Mouse (Mus musculus): Measurements from ENCODE around the gene Rxfp3. TPM values are rescaled to one million over a fixed set of nuclear protein-coding genes. Genes with fewer than 3 reads are reported as not detected.
A peak's percentile ranks its signal among the peaks of the same experiment; 100 is the strongest.
"Not testable (repeated sequence)": the region's sequence is repeated elsewhere in the genome, so short reads cannot be mapped to it uniquely, and the experiment has no call there.

Rxfp3 gene
- total RNA-seq, 1 experiment = 0.13 TPM

DNA sequence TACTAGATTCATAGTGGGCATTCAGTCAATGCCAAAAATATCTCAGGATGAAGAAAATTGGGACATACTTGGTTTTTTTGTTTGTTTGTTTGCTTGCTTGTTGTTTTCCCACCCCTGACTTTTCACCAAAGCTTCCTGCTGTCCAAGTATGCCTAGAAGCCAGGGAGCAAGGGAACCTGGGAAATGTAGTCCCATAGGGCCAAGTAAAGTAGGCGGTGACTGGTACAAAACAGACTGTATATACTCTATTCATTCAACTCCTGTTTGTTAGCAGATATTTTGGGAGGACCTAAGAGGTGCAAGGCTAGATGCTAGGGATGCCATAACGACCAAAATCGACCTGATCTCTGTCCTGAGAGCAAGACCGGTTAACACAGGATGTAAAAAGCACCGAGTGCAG, 38.0 kb downstream of the Rxfp3 start:
- Histone ChIP-seq H3K27ac (ENCODE audit: insufficient read depth, low read depth, low read length, poor library complexity, severe bottlenecking) (no peak overlapping the region), H3K4me3 (ENCODE audit: insufficient read depth in 1 of 2, low read depth in 1 of 2, low read length in 2 of 2, poor library complexity in 1 of 2, severe bottlenecking in 1 of 2) (no peak overlapping the region), H3K4me1 (ENCODE audit: control insufficient read depth in 2 of 2, insufficient read depth in 2 of 2, low read length in 2 of 2, poor library complexity in 1 of 2) (0 out of 4 replicates have a peak, but pooled peaks cover 0 to 2% of the 10 kb centered on the region in 2 experiments), H3K36me3 (ENCODE audit: control insufficient read depth, insufficient read depth, low read length, poor library complexity, severe bottlenecking) (no peaks in the 10 kb centered on the region), H3K9ac (ENCODE audit: insufficient read depth, low read depth, low read length, poor library complexity, severe bottlenecking) (no peak overlapping the region), H3K9me3 (ENCODE audit: control insufficient read depth, insufficient read depth, low read depth, low read length) (no peaks in the 10 kb centered on the region)
- no peak for DNase-seq (ENCODE audit: low read depth, low spot score)
- no peak for TF ChIP-seq ZNF384 (IDR thresholded peaks at IDR 0.05; ENCODE audit: low read depth, low read length)
- TF ChIP-seq CHD2 (IDR thresholded peaks at IDR 0.05; ENCODE audit: low read depth, low read length) = no peak
- TF ChIP-seq HCFC1 (IDR thresholded peaks at IDR 0.05; ENCODE audit: borderline replicate concordance, insufficient read depth, low read length) = peak; percentile 82
- TF ChIP-seq MAFK (IDR thresholded peaks at IDR 0.05; ENCODE audit: insufficient read depth, low read depth, low read length) = no peak
- no peak for TF ChIP-seq ZC3H11A (IDR thresholded peaks at IDR 0.05; ENCODE audit: borderline replicate concordance, low read depth, low read length)
- in situ Hi-C loops (cut with MboI; ENCODE audit: low sequenced_read_pairs in 2 of 2, unreplicated experiment in 2 of 2) = no loop called here

DNA sequence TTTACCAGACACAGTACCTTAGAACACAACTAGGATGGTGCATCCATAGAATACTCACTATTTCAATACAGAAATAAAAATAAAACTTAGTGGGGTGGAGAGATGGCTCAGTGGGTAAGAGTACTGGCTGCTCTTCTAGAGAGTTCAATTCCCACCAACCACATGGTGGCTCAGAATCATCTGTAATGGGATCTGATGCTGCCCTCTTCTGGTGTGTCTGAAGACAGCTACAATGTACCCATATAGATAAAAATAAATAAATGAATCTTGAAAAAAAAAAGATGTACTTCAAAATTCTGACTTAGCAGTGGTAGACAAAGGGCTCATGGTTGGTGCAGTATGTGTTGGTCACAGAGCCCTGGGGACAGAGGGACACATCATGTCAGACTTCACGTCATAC, 46.2 kb downstream of the Rxfp3 start:
- H3K36me3 ChIP-seq (ENCODE audit: control insufficient read depth, insufficient read depth, low read length, poor library complexity, severe bottlenecking) = no peaks in the 10 kb centered on the region; the same call in 1 of the 2 replicates
- TF ChIP-seq MAFK (IDR thresholded peaks at IDR 0.05; ENCODE audit: insufficient read depth, low read depth, low read length) (no peak), CHD2 (IDR thresholded peaks at IDR 0.05; ENCODE audit: low read depth, low read length) (no peak), ZC3H11A (IDR thresholded peaks at IDR 0.05; ENCODE audit: borderline replicate concordance, low read depth, low read length) (no peak), HCFC1 (IDR thresholded peaks at IDR 0.05; ENCODE audit: borderline replicate concordance, insufficient read depth, low read length) (no peak), ZNF384 (IDR thresholded peaks at IDR 0.05; ENCODE audit: low read depth, low read length) (no peak)
- H3K27ac ChIP-seq (ENCODE audit: insufficient read depth, low read depth, low read length, poor library complexity, severe bottlenecking) = no peak overlapping the region
- in situ Hi-C loops (cut with MboI; ENCODE audit: low sequenced_read_pairs in 2 of 2, unreplicated experiment in 2 of 2) = no loop called here
- no peak overlapping the region for H3K9ac ChIP-seq (ENCODE audit: insufficient read depth, low read depth, low read length, poor library complexity, severe bottlenecking)
- H3K4me1 ChIP-seq (ENCODE audit: control insufficient read depth in 2 of 2, insufficient read depth in 2 of 2, low read length in 2 of 2, poor library complexity in 1 of 2) = peaks cover 2 to 6% of the 10 kb centered on the region in 2 experiments; a peak in 1 of 4 replicates
- no peaks in the 10 kb centered on the region for H3K9me3 ChIP-seq (ENCODE audit: control insufficient read depth, insufficient read depth, low read depth, low read length)
- no peak overlapping the region for H3K4me3 ChIP-seq (ENCODE audit: insufficient read depth in 1 of 2, low read depth in 1 of 2, low read length in 2 of 2, poor library complexity in 1 of 2, severe bottlenecking in 1 of 2)
- no peak for DNase-seq (ENCODE audit: low read depth, low spot score)

DNA sequence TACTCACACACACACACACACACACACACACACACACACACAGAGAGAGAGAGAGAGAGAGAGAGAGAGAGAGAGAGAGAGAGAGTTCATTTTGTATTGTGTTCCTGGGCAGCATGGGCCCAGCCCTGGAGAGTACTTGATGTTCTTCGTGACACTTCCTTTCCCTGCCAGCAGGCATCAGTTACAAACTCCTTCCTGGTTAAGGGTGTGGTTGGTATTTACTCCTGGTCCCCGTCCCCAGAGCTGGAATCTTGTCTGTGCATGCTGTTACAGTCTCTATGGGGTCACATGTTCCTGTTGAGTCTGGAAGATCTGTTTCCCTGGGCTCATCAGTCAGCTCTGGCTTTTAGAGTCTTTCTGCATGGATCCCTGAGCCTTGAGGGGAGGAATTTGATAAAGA, 47.4 kb downstream of the Rxfp3 start:
- no peak for DNase-seq (ENCODE audit: low read depth, low spot score)
- no peak overlapping the region for H3K4me3 ChIP-seq (ENCODE audit: insufficient read depth in 1 of 2, low read depth in 1 of 2, low read length in 2 of 2, poor library complexity in 1 of 2, severe bottlenecking in 1 of 2)
- TF ChIP-seq CHD2 (IDR thresholded peaks at IDR 0.05; ENCODE audit: low read depth, low read length) = no peak
- no peak for TF ChIP-seq ZNF384 (IDR thresholded peaks at IDR 0.05; ENCODE audit: low read depth, low read length)
- TF ChIP-seq HCFC1 (IDR thresholded peaks at IDR 0.05; ENCODE audit: borderline replicate concordance, insufficient read depth, low read length) = no peak
- TF ChIP-seq ZC3H11A (IDR thresholded peaks at IDR 0.05; ENCODE audit: borderline replicate concordance, low read depth, low read length) = no peak
- TF ChIP-seq MAFK (IDR thresholded peaks at IDR 0.05; ENCODE audit: insufficient read depth, low read depth, low read length) = no peak
- no peaks in the 10 kb centered on the region; the same call in 1 of the 2 replicates for H3K36me3 ChIP-seq (ENCODE audit: control insufficient read depth, insufficient read depth, low read length, poor library complexity, severe bottlenecking)
- in situ Hi-C loops (cut with MboI; ENCODE audit: low sequenced_read_pairs in 2 of 2, unreplicated experiment in 2 of 2) = no loop called here
- H3K9ac ChIP-seq (ENCODE audit: insufficient read depth, low read depth, low read length, poor library complexity, severe bottlenecking) = no peak overlapping the region
- no peak overlapping the region for H3K27ac ChIP-seq (ENCODE audit: insufficient read depth, low read depth, low read length, poor library complexity, severe bottlenecking)
- peaks cover 2 to 6% of the 10 kb centered on the region in 2 experiments; a peak in 1 of 4 replicates for H3K4me1 ChIP-seq (ENCODE audit: control insufficient read depth in 2 of 2, insufficient read depth in 2 of 2, low read length in 2 of 2, poor library complexity in 1 of 2)
- no peaks in the 10 kb centered on the region for H3K9me3 ChIP-seq (ENCODE audit: control insufficient read depth, insufficient read depth, low read depth, low read length)

DNA sequence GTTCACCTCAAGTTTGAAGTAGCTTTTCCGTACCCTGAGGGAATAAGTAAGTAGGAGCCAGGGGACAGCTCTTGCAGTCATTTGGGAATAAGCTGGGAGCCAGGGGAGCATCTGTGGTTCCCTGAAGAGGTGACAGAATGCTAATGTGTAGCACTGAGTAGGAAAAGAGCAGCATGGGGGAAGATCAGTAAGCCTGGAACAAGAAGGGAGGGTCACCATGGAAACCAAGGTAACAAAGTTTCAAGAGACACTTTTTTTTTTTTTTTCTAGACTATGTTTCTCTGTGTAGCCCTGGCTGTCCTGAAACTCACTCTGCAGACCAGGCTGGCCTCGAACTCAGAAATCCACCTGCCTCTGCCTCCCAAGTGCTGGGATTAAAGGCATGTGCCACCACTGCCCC, 51.3 kb downstream of the Rxfp3 start:
- H3K9me3 ChIP-seq (ENCODE audit: control insufficient read depth, insufficient read depth, low read depth, low read length); H3K36me3 ChIP-seq (ENCODE audit: control insufficient read depth, insufficient read depth, low read length, poor library complexity, severe bottlenecking); H3K27ac ChIP-seq (ENCODE audit: insufficient read depth, low read depth, low read length, poor library complexity, severe bottlenecking); H3K4me3 ChIP-seq (ENCODE audit: insufficient read depth in 1 of 2, low read depth in 1 of 2, low read length in 2 of 2, poor library complexity in 1 of 2, severe bottlenecking in 1 of 2); DNase-seq (ENCODE audit: low read depth, low spot score); H3K4me1 ChIP-seq (ENCODE audit: control insufficient read depth in 2 of 2, insufficient read depth in 2 of 2, low read length in 2 of 2, poor library complexity in 1 of 2); H3K9ac ChIP-seq (ENCODE audit: insufficient read depth, low read depth, low read length, poor library complexity, severe bottlenecking); in situ Hi-C loops (cut with MboI; ENCODE audit: low sequenced_read_pairs in 2 of 2, unreplicated experiment in 2 of 2): not testable (repeated sequence)
- peak; percentile 52; the same call in 1 of the 2 replicates for TF ChIP-seq ZNF384 (IDR thresholded peaks at IDR 0.05; ENCODE audit: low read depth, low read length)

DNA sequence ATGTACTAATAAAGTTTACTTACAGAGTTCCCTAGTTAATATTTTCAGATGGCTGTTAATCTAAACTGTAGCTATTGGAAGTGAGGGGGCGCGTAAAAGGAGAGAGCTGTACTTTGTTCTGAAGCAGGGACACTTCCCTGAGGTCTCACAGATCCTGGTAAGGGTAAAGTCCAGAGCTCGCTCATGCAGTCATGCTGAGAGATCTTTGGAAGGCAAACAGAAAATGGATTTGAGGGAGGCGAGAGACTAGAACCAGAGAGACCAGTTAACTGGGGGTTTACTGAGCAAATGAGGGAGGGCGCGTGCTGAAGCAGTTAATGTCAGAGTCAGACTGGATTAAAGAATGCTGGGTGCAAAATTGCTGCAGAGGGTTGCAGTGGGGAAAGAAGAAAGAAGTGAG, 52.0 kb downstream of the Rxfp3 start:
- in situ Hi-C loops (cut with MboI; ENCODE audit: low sequenced_read_pairs in 2 of 2, unreplicated experiment in 2 of 2) = no loop called here
- no peak for DNase-seq (ENCODE audit: low read depth, low spot score)
- no peak for TF ChIP-seq MAFK (IDR thresholded peaks at IDR 0.05; ENCODE audit: insufficient read depth, low read depth, low read length)
- TF ChIP-seq ZC3H11A (IDR thresholded peaks at IDR 0.05; ENCODE audit: borderline replicate concordance, low read depth, low read length) = no peak
- no peak for TF ChIP-seq HCFC1 (IDR thresholded peaks at IDR 0.05; ENCODE audit: borderline replicate concordance, insufficient read depth, low read length)
- TF ChIP-seq CHD2 (IDR thresholded peaks at IDR 0.05; ENCODE audit: low read depth, low read length) = no peak
- no peak for TF ChIP-seq ZNF384 (IDR thresholded peaks at IDR 0.05; ENCODE audit: low read depth, low read length)

More for the DNA sequence above, 52.0 kb downstream of the Rxfp3 start:
- no peaks in the 10 kb centered on the region; the same call in 1 of the 2 replicates for H3K36me3 ChIP-seq (ENCODE audit: control insufficient read depth, insufficient read depth, low read length, poor library complexity, severe bottlenecking)
- H3K27ac ChIP-seq (ENCODE audit: insufficient read depth, low read depth, low read length, poor library complexity, severe bottlenecking) = no peak overlapping the region
- no peak overlapping the region for H3K4me3 ChIP-seq (ENCODE audit: insufficient read depth in 1 of 2, low read depth in 1 of 2, low read length in 2 of 2, poor library complexity in 1 of 2, severe bottlenecking in 1 of 2)
- H3K9ac ChIP-seq (ENCODE audit: insufficient read depth, low read depth, low read length, poor library complexity, severe bottlenecking) = no peak overlapping the region
- peaks cover 4 to 8% of the 10 kb centered on the region in 2 experiments; a peak in 3 of 4 replicates for H3K4me1 ChIP-seq (ENCODE audit: control insufficient read depth in 2 of 2, insufficient read depth in 2 of 2, low read length in 2 of 2, poor library complexity in 1 of 2)
- no peaks in the 10 kb centered on the region for H3K9me3 ChIP-seq (ENCODE audit: control insufficient read depth, insufficient read depth, low read depth, low read length)

Other genes with a start within 250 kb of the Rxfp3 start
- gene C1qtnf3, start 85.7 kb downstream of the Rxfp3 start, total RNA-seq (2012; rRNA removed) = 0.45 TPM in 1 of 2 replicates, not detected in the other
- 7.7 and 9.7 TPM in 2 replicates for gene Amacr, start 56.2 kb downstream of the Rxfp3 start, total RNA-seq (2012; rRNA removed)
- gene Slc45a2, start 37.3 kb downstream of the Rxfp3 start, total RNA-seq (2012; rRNA removed) = 0.13 TPM in 1 of 2 replicates, not detected in the other
- gene Adamts12, start 26.8 kb upstream of the Rxfp3 start, total RNA-seq (2012; rRNA removed) = 0.21 and 0.85 TPM in 2 replicates